Mouse (Mus musculus) G1E (cell line): Measurements from ENCODE around the gene Slc50a1. TPM values are rescaled to one million over a fixed set of nuclear protein-coding genes. Genes with fewer than 3 reads are reported as not detected.

Source experiments
- ATAC-seq: 2 replicates; pipeline ENCODE4 v1.8.0; 2016; ENCODE audit warnings: mild to moderate bottlenecking; ENCODE audit not compliant: insufficient number of reproducible peaks, poor library complexity, low FRiP score, severe bottlenecking; ENCODE audit errors: extremely low read depth
- DNase-seq: peaks from one replicate; pipeline ENCODE4 v3.0.0; 2012; ENCODE audit warnings: low spot score
- H3K27me3 ChIP-seq: 2 replicates; pipeline ENCODE4 v1.6.1; 2012; ENCODE audit warnings: mild to moderate bottlenecking, low read length, inconsistent platforms; ENCODE audit not compliant: insufficient read depth
- H3K36me3 ChIP-seq: replicated peaks from 2 replicates; pipeline ENCODE3; 2012; ENCODE audit warnings: mild to moderate bottlenecking, inconsistent platforms
- H3K4me1 ChIP-seq: 2 replicates; pipeline ENCODE4 v1.6.1; 2012; ENCODE audit warnings: low read depth, low read length, inconsistent platforms, mixed read lengths; ENCODE audit not compliant: insufficient read depth
- H3K4me3 ChIP-seq: 2 replicates; pipeline ENCODE4 v1.5.1; 2012; ENCODE audit warnings: low read depth, mild to moderate bottlenecking, inconsistent platforms, low read length, moderate library complexity, mixed read lengths
- H3K9me3 ChIP-seq: replicated peaks from 2 replicates; pipeline ENCODE4 v1.6.1; 2012; ENCODE audit warnings: inconsistent platforms
- CTCF ChIP-seq: IDR thresholded peaks from 2 replicates; pipeline ENCODE4 v1.5.1; 2012; ENCODE audit warnings: low read depth, low read length, inconsistent platforms, mixed read lengths
- GATA1 ChIP-seq: IDR thresholded peaks from 2 replicates; pipeline ENCODE4 v1.6.1; 2012; ENCODE audit warnings: borderline replicate concordance, low read length, inconsistent platforms, mixed read lengths
- GATA2 ChIP-seq: IDR thresholded peaks from 2 replicates; pipeline ENCODE4 v1.6.1; 2012; ENCODE audit warnings: low read depth, low read length, inconsistent platforms, borderline replicate concordance
- POLR2AphosphoS5 ChIP-seq: IDR thresholded peaks from 2 replicates; pipeline ENCODE4 v1.6.1; 2012; ENCODE audit warnings: low read depth, low read length, inconsistent platforms; ENCODE audit not compliant: insufficient replicate concordance
- TAL1 ChIP-seq: conservative IDR thresholded peaks from 2 replicates; pipeline ENCODE4 v1.6.1; 2012; ENCODE audit warnings: low read depth, low read length, inconsistent platforms, mixed read lengths
- polyA plus RNA-seq: library from polyadenylated mRNA; stranded (reverse); fragments of >175 nt; gene quantifications from 2 replicates; pipeline ENCODE4 v1.2.3, GENCODE M21; 2012
- total RNA-seq, 2 experiments: library from RNA; stranded (forward) in 1 of 2; stranded (reverse) in 1 of 2; fragments of 200-1000 nt in 1 of 2; fragments of >200 nt in 1 of 2; fragmentation: Nextera tagmentation in 1 of 2; gene quantifications; 2 replicates each; pipeline ENCODE4 v1.2.3; 2014 to 2017

The Slc50a1 gene
- total and polyA plus RNA-seq, 3 experiments: 0.66 TPM; not detected in 2

DNA sequence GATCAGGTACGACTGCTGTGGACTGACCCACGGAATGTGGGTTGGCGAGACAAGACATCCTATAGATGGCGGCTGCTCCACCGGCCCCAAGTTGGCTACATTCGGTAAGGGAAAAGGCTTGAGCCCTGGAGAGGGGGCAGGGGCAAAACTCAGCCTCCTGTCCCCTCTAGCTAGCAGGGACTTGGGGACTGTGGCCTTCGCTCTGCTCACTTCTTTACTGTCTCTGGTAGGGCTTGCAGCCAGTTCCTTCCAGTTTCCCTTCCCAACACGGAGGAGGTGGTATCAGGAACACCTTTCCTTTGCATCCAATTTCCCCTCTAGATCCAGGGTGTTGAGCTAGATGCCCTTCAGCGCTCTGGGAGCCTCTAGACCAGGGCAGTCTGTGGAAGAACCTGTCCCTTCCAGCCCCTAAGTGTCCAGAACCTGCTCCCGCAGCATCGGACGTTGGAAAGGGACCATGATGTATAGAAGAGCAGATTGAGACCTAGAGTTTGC is 45.0 kb downstream of the Slc50a1 start:
- Histone ChIP-seq H3K9me3 (no peaks in the 10 kb centered on the region), H3K4me1 (peaks cover 30% of the 10 kb centered on the region), H3K36me3 (no peaks in the 10 kb centered on the region), H3K27me3 (peaks cover 73% of the 10 kb centered on the region), H3K4me3 (no peak overlapping the region)
- ATAC-seq (no peak), DNase-seq (no peak)
- TF ChIP-seq POLR2AphosphoS5 (no peak), TAL1 (no peak), GATA2 (no peak), GATA1 (no peak), CTCF (no peak)

DNA sequence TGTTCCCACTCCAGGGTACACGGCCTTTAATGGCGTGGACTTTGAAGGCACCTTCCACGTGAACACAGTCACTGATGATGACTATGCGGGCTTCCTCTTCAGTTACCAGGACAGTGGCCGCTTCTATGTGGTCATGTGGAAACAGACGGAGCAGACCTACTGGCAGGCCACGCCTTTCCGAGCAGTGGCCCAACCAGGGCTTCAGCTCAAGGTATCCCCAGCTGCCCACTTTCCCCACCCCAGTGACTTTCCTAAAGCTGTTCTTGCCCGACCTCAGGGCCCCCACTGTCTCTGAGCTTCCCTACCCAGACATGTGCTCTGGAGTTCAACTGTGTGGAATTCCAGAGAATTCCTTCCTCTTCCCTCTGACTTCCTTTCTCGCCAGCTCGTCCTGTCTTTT is 45.6 kb downstream of the Slc50a1 start:
- TF ChIP-seq CTCF: no peak
- TF ChIP-seq GATA1: no peak
- TF ChIP-seq TAL1: no peak
- TF ChIP-seq GATA2: no peak
- no peak for TF ChIP-seq POLR2AphosphoS5
- no peaks in the 10 kb centered on the region for H3K36me3 ChIP-seq
- H3K9me3 ChIP-seq: no peaks in the 10 kb centered on the region
- H3K27me3 ChIP-seq: peaks cover 68% of the 10 kb centered on the region
- H3K4me1 ChIP-seq: peaks cover 30% of the 10 kb centered on the region
- no peak for DNase-seq
- no peak for ATAC-seq
- H3K4me3 ChIP-seq: no peak overlapping the region

DNA sequence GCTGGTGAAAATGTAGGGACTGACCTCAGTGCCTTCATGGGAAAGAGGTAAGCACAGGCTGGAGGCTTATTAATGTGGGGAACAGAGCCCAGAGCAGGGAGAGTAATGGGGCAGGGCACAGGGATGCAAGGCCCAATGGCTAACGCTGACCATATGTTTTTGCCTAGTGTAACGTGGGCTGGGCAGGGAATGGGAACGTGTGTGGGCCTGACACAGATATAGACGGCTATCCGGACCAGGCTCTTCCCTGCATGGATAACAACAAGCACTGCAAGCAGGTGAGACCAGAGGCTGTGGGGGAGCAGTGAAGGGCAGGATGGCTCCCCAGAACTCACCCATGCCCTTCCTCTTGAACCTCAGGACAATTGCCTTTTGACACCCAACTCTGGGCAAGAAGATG is 49.2 kb downstream of the Slc50a1 start:
- no peak for ATAC-seq
- Histone ChIP-seq H3K9me3 (no peaks in the 10 kb centered on the region), H3K4me3 (no peak overlapping the region), H3K36me3 (no peaks in the 10 kb centered on the region), H3K27me3 (peaks cover 60% of the 10 kb centered on the region), H3K4me1 (peaks cover 14% of the 10 kb centered on the region)
- TF ChIP-seq CTCF: no peak
- DNase-seq: no peak

DNA sequence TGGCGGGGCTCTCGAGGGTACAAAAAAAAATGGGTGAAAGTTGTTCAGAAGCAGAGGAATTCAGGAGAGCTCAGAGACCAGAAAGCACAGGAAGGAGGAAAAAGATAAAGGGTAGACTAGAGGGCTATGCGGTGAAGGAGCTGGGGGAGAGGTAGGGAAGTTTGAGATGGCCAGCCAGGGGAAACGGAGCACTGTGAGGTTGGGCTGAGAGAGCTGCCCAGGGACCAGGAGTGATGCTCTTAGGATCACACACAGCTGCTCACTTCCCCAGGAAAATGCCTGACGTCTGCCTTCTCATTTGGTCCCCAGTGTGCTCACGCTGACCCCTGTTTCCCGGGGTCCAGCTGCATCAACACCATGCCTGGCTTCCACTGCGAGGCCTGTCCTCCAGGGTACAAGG is 50.8 kb downstream of the Slc50a1 start:
- Histone ChIP-seq H3K9me3 (no peaks in the 10 kb centered on the region), H3K36me3 (no peaks in the 10 kb centered on the region), H3K4me1 (peaks cover 25% of the 10 kb centered on the region), H3K27me3 (peaks cover 44% of the 10 kb centered on the region), H3K4me3 (no peak overlapping the region)
- DNase-seq: no peak
- TF ChIP-seq CTCF (no peak), POLR2AphosphoS5 (no peak), GATA2 (no peak), GATA1 (no peak), TAL1 (no peak)
- no peak for ATAC-seq

DNA sequence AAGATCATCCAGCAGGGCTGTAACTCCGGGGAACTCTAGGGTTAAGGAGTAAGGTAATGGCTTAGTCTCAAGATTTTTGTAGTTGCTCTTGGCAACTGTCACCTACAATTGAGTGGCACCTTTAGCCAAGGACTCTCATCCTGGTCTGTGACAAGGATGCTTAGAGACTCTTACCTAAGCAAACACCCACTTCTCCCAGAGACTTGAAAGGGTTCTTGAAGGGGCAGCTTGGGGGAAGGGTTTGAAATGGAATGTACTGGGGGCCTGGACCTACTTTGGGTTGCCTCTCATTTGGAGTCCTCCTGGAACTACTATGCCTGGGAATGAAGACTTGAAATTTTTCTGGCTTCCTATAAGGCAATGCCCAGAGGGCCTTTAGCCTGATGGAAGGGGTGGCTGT is 52.1 kb downstream of the Slc50a1 start:
- H3K4me3 ChIP-seq: no peak overlapping the region
- peaks cover 32% of the 10 kb centered on the region for H3K27me3 ChIP-seq
- no peaks in the 10 kb centered on the region for H3K9me3 ChIP-seq
- no peaks in the 10 kb centered on the region for H3K36me3 ChIP-seq
- DNase-seq (no peak), ATAC-seq (no peak)
- peaks cover 31% of the 10 kb centered on the region for H3K4me1 ChIP-seq
- TF ChIP-seq POLR2AphosphoS5 (no peak), TAL1 (no peak), GATA2 (no peak), CTCF (no peak), GATA1 (no peak)

Other genes with a start within 250 kb of the Slc50a1 start
Only the 20 nearest of the 30 such genes appear.
- 36.9 and 51.2 TPM in 2 replicates for gene Pklr, start 134.4 kb downstream of the Slc50a1 start, total RNA-seq (2014; fragmentation: Nextera tagmentation)
- gene Pklr, start 134.4 kb downstream of the Slc50a1 start, total RNA-seq (2017): 22.9 and 31.8 TPM in 2 replicates
- gene Pklr, start 134.4 kb downstream of the Slc50a1 start, polyA plus RNA-seq: 37.7 and 80.3 TPM in 2 replicates
- gene Hcn3, start 110.4 kb downstream of the Slc50a1 start, total RNA-seq (2014; fragmentation: Nextera tagmentation): 0.53 TPM in 1 of 2 replicates, not detected in the other
- 0.27 and 0.41 TPM in 2 replicates for gene Hcn3, start 110.4 kb downstream of the Slc50a1 start, total RNA-seq (2017)
- gene Hcn3, start 110.4 kb downstream of the Slc50a1 start, polyA plus RNA-seq: 0.85 and 1.0 TPM in 2 replicates
- gene Clk2, start 105.8 kb downstream of the Slc50a1 start, total RNA-seq (2014; fragmentation: Nextera tagmentation): 130 and 131 TPM in 2 replicates
- 78.9 and 80.9 TPM in 2 replicates for gene Clk2, start 105.8 kb downstream of the Slc50a1 start, total RNA-seq (2017)
- gene Clk2, start 105.8 kb downstream of the Slc50a1 start, polyA plus RNA-seq: 72.3 and 73.3 TPM in 2 replicates
- 123 and 135 TPM in 2 replicates for gene Scamp3, start 93.1 kb downstream of the Slc50a1 start, total RNA-seq (2014; fragmentation: Nextera tagmentation)
- 32.9 and 35.1 TPM in 2 replicates for gene Scamp3, start 93.1 kb downstream of the Slc50a1 start, total RNA-seq (2017)
- gene Scamp3, start 93.1 kb downstream of the Slc50a1 start, polyA plus RNA-seq: 168 and 234 TPM in 2 replicates
- 2.2 and 3.5 TPM in 2 replicates for gene Fam189b, start 87.4 kb downstream of the Slc50a1 start, total RNA-seq (2014; fragmentation: Nextera tagmentation)
- 1.1 TPM in 2 replicates for gene Fam189b, start 87.4 kb downstream of the Slc50a1 start, total RNA-seq (2017)
- 11.9 and 14.8 TPM in 2 replicates for gene Fam189b, start 87.4 kb downstream of the Slc50a1 start, polyA plus RNA-seq
- 30.1 and 36.1 TPM in 2 replicates for gene Gba, start 67.6 kb downstream of the Slc50a1 start, total RNA-seq (2014; fragmentation: Nextera tagmentation)
- 69.6 and 72.4 TPM in 2 replicates for gene Gba, start 67.6 kb downstream of the Slc50a1 start, total RNA-seq (2017)
- gene Gba, start 67.6 kb downstream of the Slc50a1 start, polyA plus RNA-seq: 3.0 and 6.0 TPM in 2 replicates
- gene Thbs3, start 55.4 kb downstream of the Slc50a1 start, total RNA-seq (2014; fragmentation: Nextera tagmentation): 1.5 and 2.4 TPM in 2 replicates
- gene Thbs3, start 55.4 kb downstream of the Slc50a1 start, total RNA-seq (2017): 3.1 and 3.4 TPM in 2 replicates
- gene Thbs3, start 55.4 kb downstream of the Slc50a1 start, polyA plus RNA-seq: 0.49 and 0.67 TPM in 2 replicates
- gene Mtx1, start 43.5 kb downstream of the Slc50a1 start, total RNA-seq (2014; fragmentation: Nextera tagmentation): 42.6 and 54.5 TPM in 2 replicates
- gene Mtx1, start 43.5 kb downstream of the Slc50a1 start, total RNA-seq (2017): 82.5 and 100 TPM in 2 replicates
- 311 and 404 TPM in 2 replicates for gene Mtx1, start 43.5 kb downstream of the Slc50a1 start, polyA plus RNA-seq
- 0.34 TPM in 1 of 2 replicates, not detected in the other for gene Muc1, start 41.5 kb downstream of the Slc50a1 start, total RNA-seq (2014; fragmentation: Nextera tagmentation)
- gene Muc1, start 41.5 kb downstream of the Slc50a1 start, total RNA-seq (2017): 0.06 and 0.16 TPM in 2 replicates
- not detected in 2 replicates for gene Muc1, start 41.5 kb downstream of the Slc50a1 start, polyA plus RNA-seq
- gene Krtcap2, start 24.6 kb downstream of the Slc50a1 start, total RNA-seq (2014; fragmentation: Nextera tagmentation): 105 and 132 TPM in 2 replicates
- 86.4 and 106 TPM in 2 replicates for gene Krtcap2, start 24.6 kb downstream of the Slc50a1 start, total RNA-seq (2017)
- gene Krtcap2, start 24.6 kb downstream of the Slc50a1 start, polyA plus RNA-seq: 145 and 167 TPM in 2 replicates
- gene Trim46, start 24.3 kb downstream of the Slc50a1 start, total RNA-seq (2014; fragmentation: Nextera tagmentation): 1.8 and 10.1 TPM in 2 replicates
- gene Trim46, start 24.3 kb downstream of the Slc50a1 start, total RNA-seq (2017): 0.64 and 0.76 TPM in 2 replicates
- 2.7 and 2.8 TPM in 2 replicates for gene Trim46, start 24.3 kb downstream of the Slc50a1 start, polyA plus RNA-seq
- 13.2 and 13.5 TPM in 2 replicates for gene Dpm3, start 11.2 kb downstream of the Slc50a1 start, total RNA-seq (2014; fragmentation: Nextera tagmentation)
- 47.7 and 54.5 TPM in 2 replicates for gene Dpm3, start 11.2 kb downstream of the Slc50a1 start, total RNA-seq (2017)
- 178 and 207 TPM in 2 replicates for gene Dpm3, start 11.2 kb downstream of the Slc50a1 start, polyA plus RNA-seq
- gene Efna1, start 10.6 kb upstream of the Slc50a1 start, total RNA-seq (2014; fragmentation: Nextera tagmentation): not detected in 2 replicates
- gene Efna1, start 10.6 kb upstream of the Slc50a1 start, total RNA-seq (2017): 0.05 and 0.12 TPM in 2 replicates
- not detected in 2 replicates for gene Efna1, start 10.6 kb upstream of the Slc50a1 start, polyA plus RNA-seq
- gene Efna3, start 52.4 kb upstream of the Slc50a1 start, total RNA-seq (2014; fragmentation: Nextera tagmentation): not detected in 2 replicates
- gene Efna3, start 52.4 kb upstream of the Slc50a1 start, total RNA-seq (2017): 0.06 TPM in 1 of 2 replicates, not detected in the other
- not detected in 2 replicates for gene Efna3, start 52.4 kb upstream of the Slc50a1 start, polyA plus RNA-seq
- not detected in 2 replicates for gene Efna4, start 67.5 kb upstream of the Slc50a1 start, total RNA-seq (2014; fragmentation: Nextera tagmentation)
- gene Efna4, start 67.5 kb upstream of the Slc50a1 start, total RNA-seq (2017): 0.12 TPM in 1 of 2 replicates, not detected in the other
- gene Efna4, start 67.5 kb upstream of the Slc50a1 start, polyA plus RNA-seq: not detected in 2 replicates
- gene Adam15, start 79.4 kb upstream of the Slc50a1 start, total RNA-seq (2014; fragmentation: Nextera tagmentation): not detected in 2 replicates
- 0.17 and 1.4 TPM in 2 replicates for gene Adam15, start 79.4 kb upstream of the Slc50a1 start, total RNA-seq (2017)
- 0.05 and 0.10 TPM in 2 replicates for gene Adam15, start 79.4 kb upstream of the Slc50a1 start, polyA plus RNA-seq
- gene Dcst2, start 91.4 kb upstream of the Slc50a1 start, total RNA-seq (2014; fragmentation: Nextera tagmentation): not detected in 2 replicates
- not detected in 2 replicates for gene Dcst2, start 91.4 kb upstream of the Slc50a1 start, total RNA-seq (2017)
- gene Dcst2, start 91.4 kb upstream of the Slc50a1 start, polyA plus RNA-seq: not detected in 2 replicates
- gene Dcst1, start 94.7 kb upstream of the Slc50a1 start, total RNA-seq (2014; fragmentation: Nextera tagmentation): not detected in 2 replicates
- gene Dcst1, start 94.7 kb upstream of the Slc50a1 start, total RNA-seq (2017): 0.06 and 0.22 TPM in 2 replicates
- gene Dcst1, start 94.7 kb upstream of the Slc50a1 start, polyA plus RNA-seq: not detected in 2 replicates
- 32.9 and 34.2 TPM in 2 replicates for gene Zbtb7b, start 124.2 kb upstream of the Slc50a1 start, total RNA-seq (2014; fragmentation: Nextera tagmentation)
- 23.3 and 31.4 TPM in 2 replicates for gene Zbtb7b, start 124.2 kb upstream of the Slc50a1 start, total RNA-seq (2017)
- gene Zbtb7b, start 124.2 kb upstream of the Slc50a1 start, polyA plus RNA-seq: 123 and 126 TPM in 2 replicates
- 3.7 and 6.7 TPM in 2 replicates for gene Lenep, start 132.2 kb upstream of the Slc50a1 start, total RNA-seq (2014; fragmentation: Nextera tagmentation)
- 0.98 and 1.8 TPM in 2 replicates for gene Lenep, start 132.2 kb upstream of the Slc50a1 start, total RNA-seq (2017)
- gene Lenep, start 132.2 kb upstream of the Slc50a1 start, polyA plus RNA-seq: 0.03 and 0.12 TPM in 2 replicates